Mouse (Mus musculus) cerebellum, adult 2 months (tissue): Measurements from ENCODE around the gene Tnrc6b.
"Not testable (repeated sequence)": the region's sequence is repeated elsewhere in the genome, so short reads cannot be mapped to it uniquely, and the experiment has no call there.

Experiments
- CTCF ChIP-seq: fragments of 200-500 bp; IDR thresholded peaks from 2 replicates; pipeline ENCODE4 v1.5.1; 2011; ENCODE audit warnings: low read depth, mild to moderate bottlenecking, control low read depth, low read length, moderate library complexity, borderline replicate concordance; ENCODE audit not compliant: insufficient read depth
- POLR2A ChIP-seq: fragments of 200-500 bp; IDR thresholded peaks from 2 replicates; pipeline ENCODE4 v1.6.1; 2011; ENCODE audit warnings: low read length, control low read depth, borderline replicate concordance; ENCODE audit not compliant: insufficient read depth

DNA sequence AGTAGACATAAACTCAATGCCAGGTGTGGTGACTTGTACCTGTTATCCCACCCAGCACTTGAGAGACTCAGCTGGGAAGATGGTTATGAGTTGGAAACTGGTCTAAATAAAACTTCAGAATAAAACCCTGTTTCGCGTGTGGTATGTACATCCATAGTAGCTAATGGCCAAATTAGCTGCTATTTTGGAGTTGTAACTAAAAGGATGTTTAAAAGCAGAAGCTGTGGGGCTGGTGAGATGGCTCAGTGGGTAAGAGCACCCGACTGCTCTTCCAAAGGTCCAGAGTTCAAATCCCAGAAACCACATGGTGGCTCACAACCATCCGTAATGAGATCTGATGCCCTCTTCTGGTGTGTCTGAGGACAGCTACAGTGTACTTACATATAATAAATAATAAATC is 157.5 kb downstream of the Tnrc6b start:
- TF ChIP-seq POLR2A, CTCF: not testable (repeated sequence)
